Mouse (Mus musculus): ENCODE results near the gene Sephs2. TPM values are rescaled to one million over a fixed set of nuclear protein-coding genes. Genes with fewer than 3 reads are reported as not detected.

The Sephs2 gene
- total RNA-seq, 2 experiments from 2014 or later: 40.5 to 41.3 TPM

Other genes with a start within 250 kb of the Sephs2 start
- 100 to 1,000 TPM; 241 to 243 TPM for gene Maz, start 247.0 kb downstream of the Sephs2 start, total RNA-seq (2021)
- 1 to 10 TPM; 5.0 to 5.7 TPM for gene Kif22, start 231.6 kb downstream of the Sephs2 start, total RNA-seq (2021)
- not detected for gene Zg16, start 186.7 kb downstream of the Sephs2 start, total RNA-seq (2021)
- gene AI467606, start 182.7 kb downstream of the Sephs2 start, total RNA-seq (2021): 1 to 10 TPM; 1.2 to 1.4 TPM
- gene Qprt, start 151.8 kb downstream of the Sephs2 start, total RNA-seq (2021): under 1 TPM in 1 of 2 experiments, not detected in 1; 0.55 TPM
- gene Spn, start 136.2 kb downstream of the Sephs2 start, total RNA-seq (2021): under 1 TPM; 0.09 to 0.14 TPM
- 10 to 100 TPM; 81.7 to 84.1 TPM for gene Cd2bp2, start 78.0 kb downstream of the Sephs2 start, total RNA-seq (2021)
- 10 to 100 TPM; 90.2 to 97.5 TPM for gene Tbc1d10b, start 65.6 kb downstream of the Sephs2 start, total RNA-seq (2021)
- gene Mylpf, start 65.2 kb downstream of the Sephs2 start, total RNA-seq (2021): 1 to 10 TPM; 2.8 to 3.3 TPM
- 10 to 100 TPM; 16.9 to 18.6 TPM for gene Zfp553, start 41.0 kb downstream of the Sephs2 start, total RNA-seq (2021)
- gene Sept1, start 40.9 kb downstream of the Sephs2 start, total RNA-seq (2021): 1 to 10 TPM; 3.4 to 3.6 TPM
- 10 to 100 TPM; 55.3 to 55.5 TPM for gene Zfp771, start 29.8 kb downstream of the Sephs2 start, total RNA-seq (2021)
- gene Dctpp1, start 13.3 kb downstream of the Sephs2 start, total RNA-seq (2021): 10 to 100 TPM; 30.6 to 31.0 TPM
- gene Itgal, start 22.2 kb upstream of the Sephs2 start, total RNA-seq (2021): under 1 TPM; 0.34 to 0.94 TPM
- 10 to 100 TPM; 11.7 TPM for gene Zfp768, start 71.5 kb upstream of the Sephs2 start, total RNA-seq (2021)
- gene Zfp747, start 102.0 kb upstream of the Sephs2 start, total RNA-seq (2021): 1 to 10 TPM; 5.4 to 6.7 TPM
- 1 to 10 TPM; 2.8 to 4.0 TPM for gene 9130019O22Rik, start 113.1 kb upstream of the Sephs2 start, total RNA-seq (2021)
- gene E430018J23Rik, start 119.6 kb upstream of the Sephs2 start, total RNA-seq (2021): 1 to 10 TPM; 6.6 to 7.9 TPM
- gene Zfp764, start 132.8 kb upstream of the Sephs2 start, total RNA-seq (2021): 1 to 10 TPM; 4.5 TPM
- 10 to 100 TPM; 13.0 to 16.8 TPM for gene Zfp688, start 148.0 kb upstream of the Sephs2 start, total RNA-seq (2021)
- 1 to 10 TPM; 5.8 to 8.2 TPM for gene Zfp689, start 175.1 kb upstream of the Sephs2 start, total RNA-seq (2021)
- 10 to 100 TPM; 27.1 to 32.2 TPM for gene Prr14, start 185.6 kb upstream of the Sephs2 start, total RNA-seq (2021)
- 10 to 100 TPM; 56.2 to 56.9 TPM for gene Fbrs, start 205.1 kb upstream of the Sephs2 start, total RNA-seq (2021)
- gene Srcap, start 237.9 kb upstream of the Sephs2 start, total RNA-seq (2021): 100 to 1,000 TPM; 101 to 116 TPM
- gene Gm42715, start 245.5 kb upstream of the Sephs2 start, total RNA-seq (2021): 10 to 100 TPM; 10.6 to 11.6 TPM